Mouse (Mus musculus): ENCODE measurements around the gene Mfsd5. TPM values are rescaled to one million over a fixed set of nuclear protein-coding genes. Genes with fewer than 3 reads are reported as not detected.

Mfsd5 gene
- polyA plus RNA-seq, 1 experiment from 2014 or later: 61.1 TPM

DNA sequence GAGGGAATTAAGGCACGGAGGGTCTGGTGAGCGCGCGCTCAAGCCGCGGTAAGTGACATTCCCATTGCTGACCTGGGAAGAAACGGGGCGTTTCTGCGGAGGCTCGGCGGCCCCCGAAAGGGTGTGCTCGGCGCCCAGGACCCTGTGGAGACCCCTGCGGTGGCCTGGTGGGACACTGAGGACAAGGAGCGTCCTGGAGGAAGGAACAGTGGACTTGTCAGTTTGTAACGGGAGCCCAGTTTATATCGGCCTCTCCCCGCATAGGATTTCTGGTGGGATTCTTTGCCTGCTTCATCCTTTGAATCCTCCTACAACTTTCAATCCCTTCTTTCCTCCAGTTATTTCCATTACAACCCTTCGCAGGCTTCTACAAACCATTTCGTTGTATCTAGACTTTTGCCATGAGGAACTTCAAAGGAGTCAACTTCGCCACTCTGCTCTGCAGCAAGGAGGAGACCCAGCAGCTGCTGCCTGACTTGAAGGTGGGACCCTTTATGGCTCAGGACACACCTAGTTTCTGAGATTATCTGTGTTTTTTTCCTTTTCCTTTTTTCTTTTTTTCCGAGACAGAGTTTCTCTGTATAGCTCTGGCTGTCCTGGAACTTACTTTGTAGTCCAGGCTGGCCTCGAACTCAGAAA is 17.2 kb downstream of the Mfsd5 start:
- WGBS: 3% methylated on average over 24 of the region's 24 CpGs
- Histone ChIP-seq H3K4me2 (ENCODE audit: low read depth, low read length) (peak overlapping the region; percentile 89), H3K9me3 (ENCODE audit: control insufficient read depth, low read length) (no peaks in the 10 kb centered on the region), H3K9ac (ENCODE audit: low read length) (peak overlapping the region; percentile 78), H3K27me3 (ENCODE audit: control insufficient read depth, insufficient read depth, low read depth, low read length) (no peaks in the 10 kb centered on the region), H3K36me3 (ENCODE audit: control insufficient read depth, insufficient read depth, low read length) (peaks cover 20% of the 10 kb centered on the region), H3K4me3 (ENCODE audit: low read length) (peak overlapping the region; percentile 79), H3K4me1 (replicated peaks; ENCODE audit: control insufficient read depth, insufficient read depth, low read length) (peaks cover 5% of the 10 kb centered on the region; the same call in 1 of the 2 replicates), H3K27ac (ENCODE audit: low read length) (peak overlapping the region; percentile 36; the same call in 1 of the 2 replicates)
- peak; percentile 50 for ATAC-seq (ENCODE audit: low read depth)

DNA sequence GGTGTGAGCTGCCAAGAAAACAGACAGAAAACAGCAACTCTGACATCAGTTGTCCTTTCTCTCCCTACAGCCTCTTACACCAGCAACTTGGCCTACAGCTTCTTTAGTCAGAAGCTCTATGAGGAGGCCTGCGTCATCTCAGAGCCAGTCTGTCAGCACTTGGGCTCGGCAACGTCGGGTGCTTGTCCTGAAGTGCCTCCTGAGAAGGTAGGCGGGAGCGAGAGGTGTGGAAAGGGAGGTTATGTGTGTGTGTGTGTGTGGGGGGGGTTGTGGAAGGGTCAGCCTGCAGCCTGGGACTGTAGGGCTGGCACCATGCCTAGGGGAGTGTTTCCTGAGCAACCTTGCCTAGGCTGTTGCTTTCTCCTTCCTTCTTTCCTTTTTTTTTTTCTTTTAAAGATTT is 23.3 kb downstream of the Mfsd5 start:
- Histone ChIP-seq H3K36me3 (ENCODE audit: control insufficient read depth, insufficient read depth, low read length) (peaks cover 49% of the 10 kb centered on the region), H3K9me3 (ENCODE audit: control insufficient read depth, low read length) (no peaks in the 10 kb centered on the region), H3K27me3 (ENCODE audit: control insufficient read depth, insufficient read depth, low read depth, low read length) (no peaks in the 10 kb centered on the region), H3K4me3 (ENCODE audit: low read length) (no peak overlapping the region), H3K4me2 (ENCODE audit: low read depth, low read length) (no peak overlapping the region), H3K4me1 (replicated peaks; ENCODE audit: control insufficient read depth, insufficient read depth, low read length) (no peaks in the 10 kb centered on the region), H3K27ac (ENCODE audit: low read length) (no peak overlapping the region), H3K9ac (ENCODE audit: low read length) (no peak overlapping the region)
- WGBS: 59% methylated on average over 6 of the region's 6 CpGs
- ATAC-seq (ENCODE audit: low read depth): peak; percentile 91

DNA sequence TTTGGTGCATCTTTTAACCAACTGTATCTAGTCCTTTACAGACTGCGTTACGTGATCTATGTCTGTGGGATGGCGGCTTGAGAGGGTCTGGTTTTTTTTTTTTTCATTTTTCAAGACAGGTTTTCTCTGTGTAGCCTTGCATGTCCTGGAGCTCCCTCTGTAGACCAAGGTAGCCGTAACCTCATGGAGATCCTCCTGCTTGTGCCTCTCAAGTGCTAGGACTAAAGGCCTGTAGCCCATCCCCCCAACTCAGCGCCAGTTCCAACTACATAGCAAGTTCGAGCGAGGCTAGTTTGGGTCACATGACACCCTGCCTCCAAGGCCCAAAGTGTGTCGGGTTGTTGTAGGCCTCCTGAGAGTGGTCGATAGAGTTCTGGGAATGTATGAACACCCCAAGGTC is 29.5 kb downstream of the Mfsd5 start:
- Histone ChIP-seq H3K36me3 (ENCODE audit: control insufficient read depth, insufficient read depth, low read length) (peaks cover 42% of the 10 kb centered on the region), H3K4me1 (replicated peaks; ENCODE audit: control insufficient read depth, insufficient read depth, low read length) (no peaks in the 10 kb centered on the region), H3K4me2 (ENCODE audit: low read depth, low read length) (no peak overlapping the region), H3K27ac (ENCODE audit: low read length) (no peak overlapping the region), H3K9me3 (ENCODE audit: control insufficient read depth, low read length) (no peaks in the 10 kb centered on the region), H3K27me3 (ENCODE audit: control insufficient read depth, insufficient read depth, low read depth, low read length) (no peaks in the 10 kb centered on the region), H3K9ac (ENCODE audit: low read length) (no peak overlapping the region), H3K4me3 (ENCODE audit: low read length) (no peak overlapping the region)
- no peak for ATAC-seq (ENCODE audit: low read depth)
- 80% methylated on average over 9 of the region's 9 CpGs for WGBS

DNA sequence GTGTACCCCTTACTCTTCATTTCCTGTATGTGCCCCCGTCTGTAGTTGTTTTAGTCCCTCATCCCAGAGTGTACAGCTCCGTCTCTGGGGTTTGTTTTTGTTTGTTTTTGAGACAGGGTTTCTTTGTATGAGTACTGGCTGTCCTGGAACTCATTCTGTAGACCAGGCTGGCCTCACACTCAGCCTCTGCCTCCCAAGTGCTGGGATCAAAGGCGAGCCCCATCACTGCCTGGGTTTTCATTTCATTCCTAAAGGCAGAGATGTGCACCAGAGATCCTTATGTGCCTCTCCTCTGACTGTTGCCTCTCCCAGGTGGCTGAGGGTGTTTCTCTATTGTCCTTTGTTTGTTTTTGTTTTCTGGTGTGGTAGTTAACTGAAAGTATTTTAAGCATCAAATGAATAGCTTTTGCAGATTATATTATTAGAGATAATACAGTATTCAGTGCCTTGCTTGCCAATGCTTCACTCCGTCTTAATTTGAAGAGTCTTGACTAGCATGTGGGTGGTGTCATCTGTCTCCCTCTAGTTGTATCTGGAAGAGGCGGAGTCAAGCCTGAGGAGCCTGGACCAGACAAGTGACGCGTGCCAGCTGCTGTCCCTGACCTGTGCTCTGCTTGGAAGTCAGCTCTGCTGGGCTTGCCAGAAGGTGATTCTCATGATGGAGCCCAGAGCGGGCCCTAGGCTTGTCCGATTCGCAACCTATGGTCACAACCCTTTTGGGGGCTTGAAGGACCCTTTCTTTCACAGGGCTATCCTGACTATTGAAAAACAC is 31.0 kb downstream of the Mfsd5 start:
- ATAC-seq (ENCODE audit: low read depth): peak; percentile 96
- WGBS: 36% methylated on average over 10 of the region's 10 CpGs
- no peak overlapping the region for H3K9ac ChIP-seq (ENCODE audit: low read length)
- H3K36me3 ChIP-seq (ENCODE audit: control insufficient read depth, insufficient read depth, low read length): peaks cover 33% of the 10 kb centered on the region
- H3K9me3 ChIP-seq (ENCODE audit: control insufficient read depth, low read length): no peaks in the 10 kb centered on the region
- no peaks in the 10 kb centered on the region for H3K27me3 ChIP-seq (ENCODE audit: control insufficient read depth, insufficient read depth, low read depth, low read length)
- H3K4me3 ChIP-seq (ENCODE audit: low read length): no peak overlapping the region
- no peaks in the 10 kb centered on the region for H3K4me1 ChIP-seq (replicated peaks; ENCODE audit: control insufficient read depth, insufficient read depth, low read length)
- H3K4me2 ChIP-seq (ENCODE audit: low read depth, low read length): no peak overlapping the region; the same call in 1 of the 2 replicates
- H3K27ac ChIP-seq (ENCODE audit: low read length): peak overlapping the region; percentile 76

DNA sequence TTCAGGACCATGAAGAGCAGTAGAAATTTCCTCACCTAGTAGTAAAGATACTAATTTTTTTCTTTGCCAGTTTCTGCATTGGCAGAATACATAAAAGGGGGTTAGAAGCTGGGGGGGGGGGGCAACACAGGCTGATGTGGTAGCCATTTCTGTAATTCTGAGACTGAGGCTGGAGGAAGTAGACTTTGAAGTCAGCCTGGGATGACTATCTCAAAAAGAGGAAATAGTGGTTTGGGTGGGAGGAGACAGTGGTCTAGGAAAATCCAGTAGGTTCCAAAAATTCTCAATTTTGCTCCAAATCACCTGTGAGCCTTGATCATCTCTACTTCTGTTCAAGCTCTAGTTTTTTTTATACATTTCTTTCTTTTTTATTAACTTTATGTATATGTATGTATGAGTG is 32.2 kb downstream of the Mfsd5 start:
- Histone ChIP-seq H3K27ac (ENCODE audit: low read length) (no peak overlapping the region), H3K4me2 (ENCODE audit: low read depth, low read length) (no peak overlapping the region), H3K36me3 (ENCODE audit: control insufficient read depth, insufficient read depth, low read length) (peaks cover 31% of the 10 kb centered on the region), H3K4me3 (ENCODE audit: low read length) (no peak overlapping the region), H3K27me3 (ENCODE audit: control insufficient read depth, insufficient read depth, low read depth, low read length) (no peaks in the 10 kb centered on the region), H3K9ac (ENCODE audit: low read length) (no peak overlapping the region), H3K9me3 (ENCODE audit: control insufficient read depth, low read length) (no peaks in the 10 kb centered on the region), H3K4me1 (replicated peaks; ENCODE audit: control insufficient read depth, insufficient read depth, low read length) (no peaks in the 10 kb centered on the region)
- no peak for ATAC-seq (ENCODE audit: low read depth)

DNA sequence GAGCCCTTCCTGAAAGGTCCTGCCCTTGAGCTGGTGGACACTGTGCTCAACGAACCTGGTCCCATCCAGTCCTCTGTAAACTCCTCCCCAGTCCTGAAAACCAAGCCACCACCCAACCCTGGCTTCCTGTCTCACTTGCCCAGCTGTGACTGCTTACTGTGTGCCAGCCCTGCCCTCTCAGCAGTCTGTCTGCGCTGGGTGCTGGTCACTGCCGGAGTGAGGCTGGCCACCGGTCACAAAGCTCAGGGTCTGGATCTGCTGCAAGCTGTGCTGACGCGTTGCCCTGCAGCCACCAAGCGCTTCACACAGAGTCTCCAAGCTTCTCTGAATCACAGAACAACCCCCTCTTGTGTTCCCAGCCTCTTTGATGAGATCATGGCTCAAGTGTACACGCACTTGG is 36.0 kb downstream of the Mfsd5 start:
- Histone ChIP-seq H3K4me1 (replicated peaks; ENCODE audit: control insufficient read depth, insufficient read depth, low read length) (no peaks in the 10 kb centered on the region), H3K27me3 (ENCODE audit: control insufficient read depth, insufficient read depth, low read depth, low read length) (no peaks in the 10 kb centered on the region), H3K9ac (ENCODE audit: low read length) (no peak overlapping the region), H3K27ac (ENCODE audit: low read length) (no peak overlapping the region), H3K9me3 (ENCODE audit: control insufficient read depth, low read length) (no peaks in the 10 kb centered on the region), H3K4me3 (ENCODE audit: low read length) (no peak overlapping the region), H3K36me3 (ENCODE audit: control insufficient read depth, insufficient read depth, low read length) (peaks cover 36% of the 10 kb centered on the region), H3K4me2 (ENCODE audit: low read depth, low read length) (no peak overlapping the region)
- 92% methylated on average over 8 of the region's 8 CpGs for WGBS
- ATAC-seq (ENCODE audit: low read depth): no peak

DNA sequence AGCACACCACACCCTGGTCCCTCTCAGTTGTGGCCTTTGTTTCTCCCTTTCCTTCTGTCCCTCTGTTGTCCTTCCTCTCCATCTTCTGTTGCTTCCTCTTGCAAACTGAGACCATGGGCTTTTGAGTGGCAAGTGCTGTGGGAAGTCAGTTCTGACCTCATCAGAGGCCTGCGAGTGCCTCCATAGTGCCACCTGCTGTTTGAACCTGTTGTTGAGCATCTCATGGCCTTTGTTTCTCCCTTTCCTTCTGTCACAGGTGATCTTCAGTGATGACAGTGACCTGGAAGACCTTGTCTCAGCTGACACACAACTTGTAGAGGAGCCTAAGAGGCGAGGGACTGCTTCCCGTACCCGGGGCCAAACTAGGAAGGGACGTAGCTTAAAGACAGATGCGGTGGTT is 37.0 kb downstream of the Mfsd5 start:
- no peaks in the 10 kb centered on the region for H3K9me3 ChIP-seq (ENCODE audit: control insufficient read depth, low read length)
- peaks cover 37% of the 10 kb centered on the region for H3K36me3 ChIP-seq (ENCODE audit: control insufficient read depth, insufficient read depth, low read length)
- H3K27me3 ChIP-seq (ENCODE audit: control insufficient read depth, insufficient read depth, low read depth, low read length): no peaks in the 10 kb centered on the region
- 0 out of 2 replicates have a peak, but pooled peaks have one; percentile 36 for ATAC-seq (ENCODE audit: low read depth)
- H3K4me3 ChIP-seq (ENCODE audit: low read length): no peak overlapping the region
- no peaks in the 10 kb centered on the region for H3K4me1 ChIP-seq (replicated peaks; ENCODE audit: control insufficient read depth, insufficient read depth, low read length)
- H3K9ac ChIP-seq (ENCODE audit: low read length): no peak overlapping the region
- 88% methylated on average over 6 of the region's 6 CpGs for WGBS
- no peak overlapping the region for H3K27ac ChIP-seq (ENCODE audit: low read length)
- H3K4me2 ChIP-seq (ENCODE audit: low read depth, low read length): no peak overlapping the region

DNA sequence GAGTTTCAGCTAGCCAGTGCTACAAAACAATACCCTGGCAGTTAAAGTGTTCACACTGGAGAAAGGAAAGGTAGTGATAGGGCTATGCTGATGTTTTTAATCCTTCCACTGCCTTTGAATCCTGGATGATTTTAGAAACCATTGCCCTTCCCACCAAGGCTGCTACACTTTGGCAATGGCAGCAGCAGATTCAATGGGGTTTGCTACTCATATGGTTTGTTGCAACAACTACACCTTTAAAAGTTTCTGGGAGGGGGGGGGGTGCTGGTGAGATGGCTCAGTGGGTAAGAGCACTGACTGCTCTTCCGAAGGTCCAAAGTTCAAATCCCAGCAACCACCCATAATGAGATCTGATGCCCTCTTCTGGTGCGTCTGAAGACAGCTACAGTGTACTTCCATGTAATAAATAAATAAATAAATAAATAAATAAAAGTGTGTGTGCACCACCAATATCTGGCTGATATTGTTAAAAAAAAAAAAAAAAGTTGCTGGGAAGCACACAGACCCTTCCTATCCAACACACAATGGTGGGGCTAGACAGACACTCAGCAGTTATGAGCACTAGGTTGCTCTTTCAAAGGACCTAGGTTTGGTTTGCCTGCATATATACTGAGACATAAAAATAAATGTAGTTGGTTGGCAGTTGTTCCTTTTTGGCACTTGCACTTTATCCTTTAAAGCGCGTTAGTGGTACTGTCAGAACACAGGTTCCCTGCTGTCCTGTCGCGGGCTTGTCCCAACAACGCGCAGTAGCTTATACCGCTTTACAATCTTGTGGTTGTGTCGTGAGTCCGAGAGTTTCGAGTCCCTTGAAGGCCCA is 45.6 kb downstream of the Mfsd5 start:
- Histone ChIP-seq H3K27me3 (ENCODE audit: control insufficient read depth, insufficient read depth, low read depth, low read length) (no peaks in the 10 kb centered on the region), H3K36me3 (ENCODE audit: control insufficient read depth, insufficient read depth, low read length) (peaks cover 30% of the 10 kb centered on the region), H3K4me3 (ENCODE audit: low read length) (peak overlapping the region; percentile 11; the same call in 1 of the 2 replicates), H3K27ac (ENCODE audit: low read length) (no peak overlapping the region), H3K4me2 (ENCODE audit: low read depth, low read length) (peak overlapping the region; percentile 52), H3K9ac (ENCODE audit: low read length) (0 out of 2 replicates have a peak overlapping the region, but pooled peaks have one; percentile 9), H3K4me1 (replicated peaks; ENCODE audit: control insufficient read depth, insufficient read depth, low read length) (peaks cover 7% of the 10 kb centered on the region), H3K9me3 (ENCODE audit: control insufficient read depth, low read length) (no peaks in the 10 kb centered on the region)
- WGBS: 72% methylated on average over 12 of the region's 12 CpGs
- no peak for ATAC-seq (ENCODE audit: low read depth)

DNA sequence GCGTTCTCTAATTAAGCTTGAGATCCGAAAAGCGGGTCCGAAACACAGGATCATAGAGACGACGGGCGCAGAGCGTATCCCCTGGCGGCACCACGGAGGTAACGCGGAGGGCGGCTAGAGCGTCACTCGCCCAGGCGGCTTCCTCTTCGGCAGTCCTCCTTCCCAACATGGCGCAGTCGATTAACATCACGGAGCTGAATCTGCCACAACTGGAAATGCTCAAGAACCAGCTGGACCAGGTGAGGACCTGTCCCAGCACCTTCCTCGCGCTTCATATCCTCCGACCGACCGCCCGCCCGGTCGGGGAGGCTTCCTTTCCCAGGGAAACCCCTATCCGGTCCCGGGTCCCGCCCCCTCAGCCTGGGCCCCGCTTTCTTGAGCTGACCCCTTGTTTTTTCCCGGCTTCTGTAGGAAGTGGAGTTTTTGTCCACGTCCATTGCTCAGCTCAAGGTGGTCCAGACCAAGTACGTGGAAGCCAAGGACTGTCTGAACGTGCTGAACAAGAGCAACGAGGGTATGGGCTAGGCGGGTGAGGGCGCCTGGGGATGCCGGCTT is 46.8 kb downstream of the Mfsd5 start, which contains the start of gene Pfdn5:
TSS of gene Pfdn5 (plus strand) at position 95 of the 555 bp plus-strand sequence.
- Histone ChIP-seq H3K27ac (ENCODE audit: low read length) (peak within 1 kb of the TSS; percentile 61), H3K27me3 (ENCODE audit: control insufficient read depth, insufficient read depth, low read depth, low read length) (no peaks in the 10 kb centered on the region), H3K4me1 (replicated peaks; ENCODE audit: control insufficient read depth, insufficient read depth, low read length) (peaks cover 8% of the 10 kb centered on the region), H3K4me3 (ENCODE audit: low read length) (peak within 1 kb of the TSS; percentile 68), H3K9ac (ENCODE audit: low read length) (peak within 1 kb of the TSS; percentile 76), H3K9me3 (ENCODE audit: control insufficient read depth, low read length) (no peaks in the 10 kb centered on the region), H3K4me2 (ENCODE audit: low read depth, low read length) (peak within 1 kb of the TSS; percentile 75), H3K36me3 (ENCODE audit: control insufficient read depth, insufficient read depth, low read length) (peaks cover 29% of the 10 kb centered on the region)
- under 1% methylated on average over 40 of the region's 40 CpGs for WGBS
- peak; percentile 94 for ATAC-seq (ENCODE audit: low read depth)
